Mouse (Mus musculus): ENCODE measurements around the gene Lad1. TPM values are rescaled to one million over a fixed set of nuclear protein-coding genes. Genes with fewer than 3 reads are reported as not detected.

The Lad1 gene
- polyA plus RNA-seq, 1 experiment from 2014 or later = 29.1 TPM

DNA sequence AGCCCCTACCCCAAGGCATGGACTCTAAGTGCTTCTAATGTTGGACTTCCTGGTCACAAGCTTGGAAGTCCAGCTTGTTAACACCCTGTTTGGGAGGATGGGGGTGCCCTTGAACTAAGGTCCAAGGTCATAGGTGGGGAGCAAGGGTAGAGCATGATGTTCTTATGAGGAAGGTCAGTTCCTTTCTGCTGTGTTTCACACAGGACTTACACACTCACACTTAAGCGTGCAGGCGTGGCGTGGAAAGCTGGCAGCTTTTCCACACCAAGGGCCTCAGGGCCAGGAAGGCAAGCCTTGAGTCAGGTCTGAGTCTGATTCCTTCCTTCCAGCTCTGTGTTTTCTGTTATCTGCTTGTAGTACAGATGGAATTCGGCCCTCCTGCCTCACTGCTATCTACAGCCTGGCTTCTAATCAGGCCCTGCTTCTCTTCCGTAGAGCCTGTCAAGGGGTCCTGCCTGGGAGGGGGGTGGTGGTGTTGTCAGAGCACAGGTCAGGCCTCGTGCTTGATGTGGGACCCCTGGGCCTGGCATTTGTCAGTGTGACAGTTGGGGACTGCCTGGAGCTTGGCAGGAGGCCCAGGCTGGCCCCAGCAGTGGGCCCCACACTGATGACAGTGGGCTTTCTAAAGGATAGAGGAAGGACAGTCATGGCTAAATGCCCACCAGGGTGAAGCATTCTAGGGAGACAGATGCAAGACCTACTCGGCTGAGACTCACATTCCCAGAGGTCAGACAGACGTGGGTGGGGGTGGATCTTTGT lies 18.0 kb upstream of the Lad1 start:
- peak; percentile 47; the same call in 1 of the 2 replicates for ATAC-seq (ENCODE audit: low FRiP score, low TSS enrichment)
- Histone ChIP-seq H3K4me2 (replicated peaks; ENCODE audit: low read depth, low read length) (no peak overlapping the region), H3K9ac (replicated peaks; ENCODE audit: low read length) (no peak overlapping the region), H3K9me3 (ENCODE audit: low read length) (no peaks in the 10 kb centered on the region), H3K27ac (ENCODE audit: low read length) (no peak overlapping the region), H3K4me1 (ENCODE audit: insufficient read depth, low read length) (peaks cover 25% of the 10 kb centered on the region), H3K4me3 (ENCODE audit: low read length) (no peak overlapping the region), H3K27me3 (ENCODE audit: insufficient read depth, low read length) (no peaks in the 10 kb centered on the region), H3K36me3 (ENCODE audit: insufficient read depth, low read length) (no peaks in the 10 kb centered on the region)
- WGBS = 40% methylated on average over 8 of the region's 8 CpGs

DNA sequence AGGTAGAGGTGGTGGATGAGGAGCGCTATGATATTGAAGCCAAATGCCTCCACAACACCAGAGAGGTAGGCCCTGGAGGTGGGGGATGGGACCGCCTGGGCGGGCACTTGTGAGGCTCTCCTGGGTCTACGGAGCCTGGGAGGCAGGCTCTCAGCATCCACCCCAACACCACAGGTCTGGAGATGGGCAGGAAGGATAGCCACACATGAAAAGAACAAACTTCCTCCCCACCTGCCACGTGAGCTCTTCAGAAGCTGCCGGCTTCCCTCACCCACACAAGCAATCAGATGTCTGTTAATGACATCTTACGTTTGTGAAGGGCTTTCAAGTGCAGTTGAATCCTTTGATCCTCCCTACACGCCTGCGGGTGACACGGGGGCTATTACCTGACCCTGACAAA lies 10.9 kb upstream of the Lad1 start:
- Histone ChIP-seq H3K27me3 (ENCODE audit: insufficient read depth, low read length) (no peaks in the 10 kb centered on the region), H3K27ac (ENCODE audit: low read length) (no peak overlapping the region), H3K9me3 (ENCODE audit: low read length) (no peaks in the 10 kb centered on the region), H3K4me1 (ENCODE audit: insufficient read depth, low read length) (peaks cover 11% of the 10 kb centered on the region), H3K4me2 (replicated peaks; ENCODE audit: low read depth, low read length) (no peak overlapping the region), H3K4me3 (ENCODE audit: low read length) (no peak overlapping the region), H3K9ac (replicated peaks; ENCODE audit: low read length) (no peak overlapping the region), H3K36me3 (ENCODE audit: insufficient read depth, low read length) (no peaks in the 10 kb centered on the region)
- 28% methylated on average over 10 of the region's 10 CpGs for WGBS
- no peak for ATAC-seq (ENCODE audit: low FRiP score, low TSS enrichment)

DNA sequence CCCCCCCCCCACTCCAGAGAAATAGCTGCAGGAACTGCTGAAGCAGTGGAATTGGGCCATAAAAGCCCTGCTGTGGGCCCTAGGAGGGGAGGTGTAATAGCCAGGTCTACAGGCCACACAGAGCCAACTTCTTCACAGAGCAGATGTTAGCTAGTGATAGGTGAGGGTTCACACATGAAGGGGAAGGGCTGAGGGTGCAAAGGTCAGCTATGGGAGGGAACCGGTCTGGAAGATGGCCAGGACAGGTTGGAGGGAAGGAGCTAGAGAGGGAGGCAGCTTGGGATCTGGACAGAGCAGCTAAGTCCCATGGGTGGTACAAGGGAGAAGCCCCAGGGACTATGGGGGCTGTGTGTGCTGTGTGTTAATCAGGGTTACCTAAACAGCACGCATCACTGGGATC lies 8.2 kb upstream of the Lad1 start:
- 63% methylated on average over 2 of the region's 2 CpGs for WGBS
- H3K4me1 ChIP-seq (ENCODE audit: insufficient read depth, low read length) = peaks cover 31% of the 10 kb centered on the region
- no peak; the same call in 1 of the 2 replicates for ATAC-seq (ENCODE audit: low FRiP score, low TSS enrichment)
- no peak overlapping the region for H3K4me2 ChIP-seq (replicated peaks; ENCODE audit: low read depth, low read length)
- no peaks in the 10 kb centered on the region for H3K36me3 ChIP-seq (ENCODE audit: insufficient read depth, low read length)
- H3K27ac ChIP-seq (ENCODE audit: low read length) = no peak overlapping the region
- H3K9me3 ChIP-seq (ENCODE audit: low read length) = no peaks in the 10 kb centered on the region
- no peak overlapping the region for H3K9ac ChIP-seq (replicated peaks; ENCODE audit: low read length)
- H3K27me3 ChIP-seq (ENCODE audit: insufficient read depth, low read length) = no peaks in the 10 kb centered on the region
- H3K4me3 ChIP-seq (ENCODE audit: low read length) = no peak overlapping the region

DNA sequence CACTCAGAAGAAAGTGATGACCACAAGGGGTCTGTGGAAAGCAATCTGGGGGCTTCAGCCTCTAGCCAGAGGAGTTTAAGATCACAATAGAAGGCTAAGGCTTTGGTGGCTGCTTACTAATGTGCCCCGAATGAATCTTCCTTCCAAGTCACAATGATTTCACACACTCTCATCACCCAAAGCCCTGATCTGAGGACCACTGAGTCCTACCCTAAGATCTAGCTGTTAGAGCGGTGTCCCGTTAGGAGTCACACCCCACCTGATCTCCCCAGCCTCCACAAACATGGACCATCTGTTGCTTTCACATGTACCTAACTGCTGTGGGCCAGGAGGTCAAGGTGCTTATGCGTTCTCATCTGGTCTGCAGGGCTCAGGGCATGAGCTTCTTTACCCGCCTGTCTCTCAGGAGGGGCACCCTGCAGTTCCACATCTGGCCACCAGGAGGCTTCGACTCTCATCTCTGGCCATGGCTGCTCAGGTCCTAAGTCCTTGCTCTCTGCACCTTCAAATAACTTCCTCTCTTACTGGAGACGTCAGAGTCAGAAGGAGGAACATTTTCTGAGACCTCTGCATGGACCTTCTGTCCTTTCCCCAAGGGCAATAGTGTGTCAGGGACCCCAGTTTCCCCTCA lies 7.3 kb upstream of the Lad1 start:
- Histone ChIP-seq H3K27ac (ENCODE audit: low read length) (no peak overlapping the region), H3K9me3 (ENCODE audit: low read length) (no peaks in the 10 kb centered on the region), H3K4me1 (ENCODE audit: insufficient read depth, low read length) (peaks cover 31% of the 10 kb centered on the region), H3K9ac (replicated peaks; ENCODE audit: low read length) (no peak overlapping the region), H3K27me3 (ENCODE audit: insufficient read depth, low read length) (0 out of 2 replicates have a peak, but pooled peaks cover under 1% of the 10 kb centered on the region), H3K4me2 (replicated peaks; ENCODE audit: low read depth, low read length) (no peak overlapping the region), H3K4me3 (ENCODE audit: low read length) (no peak overlapping the region), H3K36me3 (ENCODE audit: insufficient read depth, low read length) (no peaks in the 10 kb centered on the region)
- 33% methylated on average over 7 of the region's 7 CpGs for WGBS
- ATAC-seq (ENCODE audit: low FRiP score, low TSS enrichment) = peak; percentile 39; the same call in 1 of the 2 replicates

DNA sequence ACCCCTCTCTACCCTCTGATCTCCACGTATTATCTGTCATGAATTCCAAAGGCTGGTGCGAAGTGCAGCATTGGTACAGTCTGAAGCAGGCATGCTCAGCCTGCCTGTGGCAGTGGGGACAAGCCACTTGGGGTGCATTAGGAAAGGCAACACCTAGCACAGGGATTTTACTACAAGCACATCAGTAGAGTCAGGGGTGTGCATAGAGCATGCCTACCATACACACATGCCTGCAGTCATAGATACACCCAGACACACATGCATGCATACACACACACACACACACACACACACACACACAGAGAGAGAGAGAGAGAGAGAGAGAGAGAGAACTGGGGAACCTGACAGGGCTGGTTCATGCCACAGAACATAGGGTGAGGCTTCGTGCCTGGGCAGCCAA lies 6.2 kb upstream of the Lad1 start:
- no peaks in the 10 kb centered on the region for H3K36me3 ChIP-seq (ENCODE audit: insufficient read depth, low read length)
- ATAC-seq (ENCODE audit: low FRiP score, low TSS enrichment) = no peak
- H3K27ac ChIP-seq (ENCODE audit: low read length) = no peak overlapping the region
- H3K9ac ChIP-seq (replicated peaks; ENCODE audit: low read length) = no peak overlapping the region
- 66% methylated on average over 3 of the region's 3 CpGs for WGBS
- H3K4me1 ChIP-seq (ENCODE audit: insufficient read depth, low read length) = peaks cover 31% of the 10 kb centered on the region
- no peak overlapping the region for H3K4me3 ChIP-seq (ENCODE audit: low read length)
- no peaks in the 10 kb centered on the region for H3K9me3 ChIP-seq (ENCODE audit: low read length)
- no peak overlapping the region for H3K4me2 ChIP-seq (replicated peaks; ENCODE audit: low read depth, low read length)
- peaks cover 5% of the 10 kb centered on the region; the same call in 1 of the 2 replicates for H3K27me3 ChIP-seq (ENCODE audit: insufficient read depth, low read length)

DNA sequence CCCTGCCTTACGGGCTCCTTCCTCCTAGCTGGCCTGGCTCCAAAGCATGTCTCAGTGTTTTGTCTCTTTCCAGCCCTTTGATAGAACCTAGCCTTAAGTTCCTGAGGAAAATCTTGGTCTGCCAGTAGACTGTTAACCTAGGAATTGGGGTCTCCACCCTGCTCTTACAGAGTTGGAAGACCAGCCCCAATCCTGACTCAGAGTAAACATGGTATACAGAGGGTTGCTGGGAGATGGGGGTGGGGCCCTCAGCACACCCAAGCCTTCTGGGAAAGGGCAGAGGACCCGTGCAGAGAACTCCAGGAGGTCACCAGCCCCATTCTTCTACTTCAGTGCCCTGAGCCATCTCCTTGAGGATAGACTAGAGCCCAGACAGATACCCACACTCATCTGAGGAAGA lies 5.8 kb upstream of the Lad1 start:
- H3K36me3 ChIP-seq (ENCODE audit: insufficient read depth, low read length) = no peaks in the 10 kb centered on the region
- no peak overlapping the region for H3K27ac ChIP-seq (ENCODE audit: low read length)
- H3K9ac ChIP-seq (replicated peaks; ENCODE audit: low read length) = no peak overlapping the region
- H3K27me3 ChIP-seq (ENCODE audit: insufficient read depth, low read length) = peaks cover 9% of the 10 kb centered on the region
- H3K4me2 ChIP-seq (replicated peaks; ENCODE audit: low read depth, low read length) = no peak overlapping the region
- peaks cover 27% of the 10 kb centered on the region for H3K4me1 ChIP-seq (ENCODE audit: insufficient read depth, low read length)
- WGBS = 44% methylated on average over 2 of the region's 2 CpGs
- H3K9me3 ChIP-seq (ENCODE audit: low read length) = no peaks in the 10 kb centered on the region
- no peak overlapping the region for H3K4me3 ChIP-seq (ENCODE audit: low read length)
- no peak for ATAC-seq (ENCODE audit: low FRiP score, low TSS enrichment)

GRCm38 (mm10) chr1:135813071-135813470 lies 5.3 kb upstream of the Lad1 start:
- no peak overlapping the region for H3K4me2 ChIP-seq (replicated peaks; ENCODE audit: low read depth, low read length)
- ATAC-seq (ENCODE audit: low FRiP score, low TSS enrichment) = no peak
- H3K36me3 ChIP-seq (ENCODE audit: insufficient read depth, low read length) = no peaks in the 10 kb centered on the region
- H3K9me3 ChIP-seq (ENCODE audit: low read length) = no peaks in the 10 kb centered on the region
- peaks cover 14% of the 10 kb centered on the region for H3K27me3 ChIP-seq (ENCODE audit: insufficient read depth, low read length)
- H3K4me3 ChIP-seq (ENCODE audit: low read length) = no peak overlapping the region
- H3K4me1 ChIP-seq (ENCODE audit: insufficient read depth, low read length) = peaks cover 29% of the 10 kb centered on the region
- H3K9ac ChIP-seq (replicated peaks; ENCODE audit: low read length) = no peak overlapping the region
- WGBS = 66% methylated on average over 4 of the region's 4 CpGs
- no peak overlapping the region for H3K27ac ChIP-seq (ENCODE audit: low read length)

GRCm38 (mm10) chr1:135813687-135814395 lies 4.6 kb upstream of the Lad1 start:
- 71% methylated on average over 5 of the region's 5 CpGs for WGBS
- H3K4me2 ChIP-seq (replicated peaks; ENCODE audit: low read depth, low read length) = no peak overlapping the region
- no peak overlapping the region for H3K9ac ChIP-seq (replicated peaks; ENCODE audit: low read length)
- H3K27ac ChIP-seq (ENCODE audit: low read length) = peak overlapping the region; percentile 54; the same call in 1 of the 2 replicates
- peaks cover 20% of the 10 kb centered on the region for H3K27me3 ChIP-seq (ENCODE audit: insufficient read depth, low read length)
- H3K36me3 ChIP-seq (ENCODE audit: insufficient read depth, low read length) = no peaks in the 10 kb centered on the region
- H3K9me3 ChIP-seq (ENCODE audit: low read length) = no peaks in the 10 kb centered on the region
- peaks cover 36% of the 10 kb centered on the region for H3K4me1 ChIP-seq (ENCODE audit: insufficient read depth, low read length)
- no peak overlapping the region for H3K4me3 ChIP-seq (ENCODE audit: low read length)
- peak; percentile 36; the same call in 1 of the 2 replicates for ATAC-seq (ENCODE audit: low FRiP score, low TSS enrichment)

GRCm38 (mm10) chr1:135814531-135814930 lies 3.9 kb upstream of the Lad1 start:
- H3K27ac ChIP-seq (ENCODE audit: low read length) = peak overlapping the region; percentile 54; the same call in 1 of the 2 replicates
- H3K4me2 ChIP-seq (replicated peaks; ENCODE audit: low read depth, low read length) = no peak overlapping the region
- H3K27me3 ChIP-seq (ENCODE audit: insufficient read depth, low read length) = peaks cover 25% of the 10 kb centered on the region
- no peak for ATAC-seq (ENCODE audit: low FRiP score, low TSS enrichment)
- no peaks in the 10 kb centered on the region for H3K9me3 ChIP-seq (ENCODE audit: low read length)
- 76% methylated on average over 5 of the region's 5 CpGs for WGBS
- peaks cover 40% of the 10 kb centered on the region for H3K4me1 ChIP-seq (ENCODE audit: insufficient read depth, low read length)
- no peaks in the 10 kb centered on the region for H3K36me3 ChIP-seq (ENCODE audit: insufficient read depth, low read length)
- H3K4me3 ChIP-seq (ENCODE audit: low read length) = no peak overlapping the region
- H3K9ac ChIP-seq (replicated peaks; ENCODE audit: low read length) = no peak overlapping the region
